Mouse (Mus musculus): ENCODE data around the gene Csdc2. TPM values are rescaled to one million over a fixed set of nuclear protein-coding genes. Genes with fewer than 3 reads are reported as not detected.

Csdc2 gene
- polyA plus RNA-seq (2012; rRNA removed), result 4.6 and 4.8 TPM in 2 replicates

GRCm38 (mm10) chr15:81936679-81937078 is at the start of gene Csdc2:
Gene Csdc2, plus strand, starts transcription at chr15:81936759.

DNA sequence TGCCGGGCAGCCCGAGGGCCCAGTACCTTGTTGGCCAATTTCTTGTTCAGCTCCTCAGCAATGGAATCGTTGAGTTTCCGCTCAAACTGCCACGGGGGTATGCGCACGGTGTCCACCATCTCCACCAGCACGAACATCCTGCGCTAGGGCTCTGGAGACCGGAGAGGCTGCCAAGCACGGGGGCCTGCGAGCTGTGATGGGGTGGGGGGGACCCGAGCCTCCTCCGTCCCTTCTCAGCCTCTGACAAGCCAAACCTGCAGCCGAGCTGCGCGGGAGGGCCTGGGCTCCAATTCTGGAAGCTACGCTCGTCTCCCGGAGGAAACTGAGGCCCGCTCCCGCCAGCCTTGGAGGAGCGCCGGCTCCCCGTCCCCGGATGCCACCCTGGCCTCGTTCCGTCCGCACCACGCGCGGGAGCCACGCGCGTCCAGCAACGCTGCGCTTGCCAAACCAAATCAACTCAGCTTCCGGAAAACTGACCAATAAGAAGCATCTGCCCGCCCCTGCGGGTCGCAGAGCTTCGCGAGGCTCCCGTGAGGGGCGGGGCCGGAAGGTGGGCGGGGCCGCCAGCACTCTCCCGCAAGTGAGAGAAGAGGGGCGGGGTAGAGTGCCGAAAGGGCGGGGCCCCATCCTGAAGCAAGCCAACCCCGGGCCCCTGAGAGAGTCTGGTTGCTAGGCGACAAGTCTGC is 10.7 kb upstream of the Csdc2 start, which contains the start of gene Polr3h:
Polr3h (minus strand) TSS at position 481 of the 686 bp plus-strand sequence.

DNA sequence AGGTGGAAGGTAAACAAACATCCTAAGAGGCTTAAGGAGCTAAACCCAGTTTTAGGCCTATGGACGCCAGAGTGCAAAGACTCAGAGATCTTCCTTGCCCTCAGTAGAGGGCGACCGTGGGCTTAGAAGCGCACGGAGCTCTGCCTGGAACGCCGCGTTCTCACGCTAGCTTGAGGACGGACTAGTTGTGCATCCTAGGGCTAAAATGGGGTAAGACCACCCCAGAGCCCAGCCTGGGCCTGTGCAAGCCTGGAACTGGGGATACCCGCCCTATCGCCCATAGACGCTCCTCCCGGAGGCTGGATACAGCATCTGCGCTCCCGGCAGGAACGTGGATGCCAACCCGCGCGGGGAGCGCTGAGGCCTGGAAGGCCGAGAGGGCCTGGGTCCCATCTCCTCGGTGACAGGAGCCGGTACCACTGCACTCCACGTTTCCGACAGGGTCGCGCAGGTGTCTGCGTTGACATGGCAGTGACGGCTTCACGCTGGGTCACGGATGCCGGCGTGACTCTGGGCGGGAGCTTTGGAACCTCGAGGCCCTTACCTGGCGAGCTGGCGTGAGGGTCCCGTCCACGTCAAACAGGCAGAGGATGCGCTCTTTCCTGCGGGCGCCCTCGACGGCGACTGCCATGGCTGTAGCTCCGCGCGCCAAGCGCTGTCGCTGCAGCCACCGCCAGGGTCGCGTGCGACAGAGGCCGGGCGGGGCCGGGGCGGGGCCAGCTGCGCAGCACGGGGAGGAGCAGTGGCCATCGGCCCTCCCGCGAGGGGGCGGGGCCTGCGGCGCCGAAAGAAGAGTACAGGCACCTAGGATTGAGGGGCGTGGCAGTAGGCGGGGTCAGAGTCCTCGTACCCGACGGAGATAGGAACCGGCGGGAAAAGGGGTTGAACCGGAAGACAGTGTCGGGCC is 23.9 kb downstream of the Csdc2 start, which contains the start of gene Pmm1:
Pmm1 (minus strand) TSS at position 760 of the 907 bp plus-strand sequence.

GRCm38 (mm10) chr15:81980321-81980720 is 43.8 kb downstream of the Csdc2 start, which contains the start of gene 1700029P11Rik:
Gene 1700029P11Rik, plus strand, starts transcription at chr15:81980540.

DNA sequence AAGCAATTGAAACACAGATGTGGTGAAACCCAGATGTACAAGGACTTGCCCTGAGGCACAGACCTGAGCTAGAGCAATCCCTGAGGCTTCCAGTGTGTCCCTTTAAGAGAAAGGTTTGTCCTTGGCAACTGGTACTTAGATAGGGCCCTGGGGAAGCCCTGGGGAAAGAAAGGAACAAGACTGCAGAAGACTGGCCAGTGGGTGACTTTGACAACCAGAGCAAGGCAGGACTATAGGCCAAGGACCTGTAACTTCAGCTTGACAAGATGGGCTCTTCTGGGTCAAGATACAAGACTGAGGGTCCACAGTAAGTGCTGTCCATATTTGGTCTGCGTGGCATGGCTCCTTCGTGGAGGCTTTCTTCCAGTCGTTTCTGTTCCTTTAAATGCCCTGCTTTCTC is 51.1 kb downstream of the Csdc2 start, which contains the start of gene Xrcc6:
Xrcc6 (plus strand) TSS at position 190 of the 400 bp plus-strand sequence.

Other genes with a start within 250 kb of the Csdc2 start
- 3.8 and 7.7 TPM in 2 replicates for gene Chadl, start 239.5 kb upstream of the Csdc2 start, polyA plus RNA-seq (2012; rRNA removed)
- 8.7 and 9.2 TPM in 2 replicates for gene Zc3h7b, start 191.7 kb upstream of the Csdc2 start, polyA plus RNA-seq (2012; rRNA removed)
- 14.0 and 16.3 TPM in 2 replicates for gene Rangap1, start 191.2 kb upstream of the Csdc2 start, polyA plus RNA-seq (2012; rRNA removed)
- 5.7 and 6.1 TPM in 2 replicates for gene Tef, start 134.3 kb upstream of the Csdc2 start, polyA plus RNA-seq (2012; rRNA removed)
- gene Tob2, start 78.0 kb upstream of the Csdc2 start, polyA plus RNA-seq (2012; rRNA removed), result 13.6 and 13.8 TPM in 2 replicates
- gene Phf5a, start 64.8 kb upstream of the Csdc2 start, polyA plus RNA-seq (2012; rRNA removed), result 20.7 and 21.6 TPM in 2 replicates
- gene Aco2, start 64.5 kb upstream of the Csdc2 start, polyA plus RNA-seq (2012; rRNA removed), result 137 and 147 TPM in 2 replicates
- gene Polr3h, start 10.5 kb upstream of the Csdc2 start, polyA plus RNA-seq (2012; rRNA removed), result 4.3 TPM in 2 replicates
- gene Pmm1, start 24.2 kb downstream of the Csdc2 start, polyA plus RNA-seq (2012; rRNA removed), result 30.1 and 41.6 TPM in 2 replicates
- gene 1700029P11Rik, start 43.8 kb downstream of the Csdc2 start, polyA plus RNA-seq (2012; rRNA removed), result not detected in 2 replicates
- 5.4 and 5.5 TPM in 2 replicates for gene Xrcc6, start 51.1 kb downstream of the Csdc2 start, polyA plus RNA-seq (2012; rRNA removed)
- 16.3 and 33.1 TPM in 2 replicates for gene Desi1, start 97.1 kb downstream of the Csdc2 start, polyA plus RNA-seq (2012; rRNA removed)
- 22.7 and 26.4 TPM in 2 replicates for gene Snu13, start 110.8 kb downstream of the Csdc2 start, polyA plus RNA-seq (2012; rRNA removed)
- gene 4930407I10Rik, start 122.4 kb downstream of the Csdc2 start, polyA plus RNA-seq (2012; rRNA removed), result not detected in 2 replicates
- gene Mei1, start 133.2 kb downstream of the Csdc2 start, polyA plus RNA-seq (2012; rRNA removed), result 0.04 TPM in 1 of 2 replicates, not detected in the other
- gene Ccdc134, start 191.2 kb downstream of the Csdc2 start, polyA plus RNA-seq (2012; rRNA removed), result 3.5 and 4.8 TPM in 2 replicates
- 159 and 162 TPM in 2 replicates for gene Srebf2, start 210.4 kb downstream of the Csdc2 start, polyA plus RNA-seq (2012; rRNA removed)

Measured in stomach, adult 2 months (tissue).